Mouse (Mus musculus) lung, embryonic 14.5 days (tissue): Measurements from ENCODE around the gene D430041D05Rik. TPM values are rescaled to one million over a fixed set of nuclear protein-coding genes. Genes with fewer than 3 reads are reported as not detected.
A peak's percentile ranks its signal among the peaks of the same experiment; 100 is the strongest.
"Not testable (repeated sequence)": the region's sequence is repeated elsewhere in the genome, so short reads cannot be mapped to it uniquely, and the experiment has no call there.

Experiments used
- ATAC-seq: fragments of 200-750 bp; cut with Nextera tagmentation; 2 replicates; pipeline ENCODE4 v1.8.0; 2017; ENCODE audit warnings: mild to moderate bottlenecking, moderate TSS enrichment, moderate library complexity; ENCODE audit not compliant: insufficient read depth
- DNase-seq: peaks from one replicate; pipeline ENCODE4 v3.0.0-alpha.2; 2015
- H3K27ac ChIP-seq: fragments of 300-500 bp; sonication (generic); 2 replicates; pipeline ENCODE4 v1.5.1; 2014; ENCODE audit warnings: low read depth, mild to moderate bottlenecking, moderate library complexity
- H3K27me3 ChIP-seq: fragments of 300-500 bp; sonication (generic); 2 replicates; pipeline ENCODE4 v1.6.1; 2014; ENCODE audit warnings: low read length, control low read depth; ENCODE audit not compliant: insufficient read depth
- H3K36me3 ChIP-seq: fragments of 300-500 bp; sonication (generic); 2 replicates; pipeline ENCODE4 v1.6.1; 2014; ENCODE audit warnings: control low read depth; ENCODE audit not compliant: insufficient read depth
- H3K4me1 ChIP-seq: fragments of 300-500 bp; sonication (generic); 2 replicates; pipeline ENCODE4 v1.6.1; 2014; ENCODE audit warnings: antibody characterized with exemption, control low read depth; ENCODE audit not compliant: insufficient read depth
- H3K4me2 ChIP-seq: fragments of 300-500 bp; sonication (generic); 2 replicates; pipeline ENCODE4 v1.6.1; 2014; ENCODE audit warnings: mild to moderate bottlenecking
- H3K4me3 ChIP-seq: fragments of 300-500 bp; sonication (generic); 2 replicates; pipeline ENCODE4 v1.5.1; 2014; ENCODE audit warnings: low read depth, low read length
- H3K9ac ChIP-seq: fragments of 300-500 bp; sonication (generic); 2 replicates; pipeline ENCODE4 v1.6.1; 2014
- H3K9me3 ChIP-seq: fragments of 300-500 bp; sonication (generic); 2 replicates; pipeline ENCODE4 v1.6.1; 2016; ENCODE audit warnings: low read depth, low read length, control low read depth
- CTCF ChIP-seq: IDR thresholded peaks from 2 replicates; pipeline ENCODE4 v1.5.1; 2016; ENCODE audit warnings: antibody characterized with exemption, low read depth
- WGBS: fragments of 180-500 bp; shearing (Covaris S2); extraction: QIAGEN DNeasy Blood & Tissue Kit; methylation state at CpG from one replicate; pipeline ENCODE4 v1.1.7; 2014; 5-methylcytosine and 5-hydroxymethylcytosine counted together
- polyA plus RNA-seq: library from polyadenylated mRNA; unstranded; fragments of >200 nt; fragmentation: Nextera tagmentation; extraction: Ambion mirVana; gene quantifications from 2 replicates; pipeline ENCODE4 v1.2.1, GENCODE M21; 2014

Gene D430041D05Rik
- polyA plus RNA-seq, 1 experiment from 2014 or later = 1.3 TPM

DNA sequence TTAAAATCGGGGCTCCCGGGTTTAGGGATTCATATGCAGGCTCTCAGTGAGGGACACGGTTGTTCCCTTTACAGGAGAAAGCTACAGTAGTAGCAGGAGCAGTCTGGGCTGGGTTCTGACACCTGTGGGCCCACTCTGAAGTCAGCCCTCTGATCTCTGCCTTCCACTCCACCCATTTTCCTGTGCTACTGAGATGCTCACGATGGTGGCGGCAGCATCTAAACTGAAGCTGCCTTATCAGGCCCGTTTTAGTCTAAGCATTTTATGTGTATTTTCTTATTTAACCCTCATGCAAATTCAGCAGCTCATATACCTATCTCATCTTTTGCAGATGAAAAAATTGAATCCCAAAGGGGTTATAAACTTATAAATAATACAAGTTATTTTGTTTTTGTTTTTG is 306.0 kb downstream of the D430041D05Rik start:
- Histone ChIP-seq H3K9ac (no peak overlapping the region), H3K9me3 (no peaks in the 10 kb centered on the region), H3K36me3 (no peaks in the 10 kb centered on the region), H3K4me2 (no peak overlapping the region), H3K27me3 (no peaks in the 10 kb centered on the region), H3K27ac (no peak overlapping the region), H3K4me1 (no peaks in the 10 kb centered on the region), H3K4me3 (no peak overlapping the region)
- DNase-seq = no peak
- 79% methylated on average over 6 of the region's 6 CpGs for whole genome bisulfite sequencing
- ATAC-seq = no peak
- no peak for TF ChIP-seq CTCF

GRCm38 (mm10) chr2:104099946-104100345 is 310.9 kb downstream of the D430041D05Rik start:
- no peak overlapping the region for H3K4me3 ChIP-seq
- no peaks in the 10 kb centered on the region for H3K27me3 ChIP-seq
- H3K4me2 ChIP-seq = no peak overlapping the region
- no peaks in the 10 kb centered on the region for H3K36me3 ChIP-seq
- H3K27ac ChIP-seq = no peak overlapping the region
- H3K4me1 ChIP-seq = 0 out of 2 replicates have a peak, but pooled peaks cover 6% of the 10 kb centered on the region
- ATAC-seq = no peak
- no peaks in the 10 kb centered on the region for H3K9me3 ChIP-seq
- DNase-seq = no peak
- TF ChIP-seq CTCF = no peak
- 42% methylated on average over 1 of the region's 1 CpGs for WGBS
- H3K9ac ChIP-seq = no peak overlapping the region

DNA sequence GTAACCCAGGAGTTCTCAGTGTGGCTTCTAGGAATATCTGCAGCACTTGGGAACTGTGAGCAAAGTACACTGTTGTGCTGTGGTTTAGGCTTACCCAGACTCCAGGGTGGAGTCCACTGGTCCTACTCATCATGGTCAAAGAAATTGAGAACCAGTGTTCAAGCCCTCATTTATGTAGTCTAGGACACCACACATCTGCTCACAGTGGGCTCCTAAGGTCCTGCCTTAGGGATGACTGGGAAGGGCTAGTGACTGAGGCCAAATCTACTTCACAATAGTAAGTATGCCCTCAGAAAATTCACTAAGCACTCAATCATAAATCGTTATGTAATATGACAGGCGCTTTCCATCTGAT is 311.6 kb downstream of the D430041D05Rik start:
- TF ChIP-seq CTCF = no peak
- no peak for DNase-seq
- Histone ChIP-seq H3K4me2 (no peak overlapping the region), H3K27me3 (no peaks in the 10 kb centered on the region), H3K36me3 (no peaks in the 10 kb centered on the region), H3K9ac (no peak overlapping the region), H3K4me1 (0 out of 2 replicates have a peak, but pooled peaks cover 6% of the 10 kb centered on the region), H3K27ac (no peak overlapping the region), H3K4me3 (no peak overlapping the region), H3K9me3 (no peaks in the 10 kb centered on the region)
- ATAC-seq = no peak
- WGBS = 90% methylated on average over 2 of the region's 2 CpGs

DNA sequence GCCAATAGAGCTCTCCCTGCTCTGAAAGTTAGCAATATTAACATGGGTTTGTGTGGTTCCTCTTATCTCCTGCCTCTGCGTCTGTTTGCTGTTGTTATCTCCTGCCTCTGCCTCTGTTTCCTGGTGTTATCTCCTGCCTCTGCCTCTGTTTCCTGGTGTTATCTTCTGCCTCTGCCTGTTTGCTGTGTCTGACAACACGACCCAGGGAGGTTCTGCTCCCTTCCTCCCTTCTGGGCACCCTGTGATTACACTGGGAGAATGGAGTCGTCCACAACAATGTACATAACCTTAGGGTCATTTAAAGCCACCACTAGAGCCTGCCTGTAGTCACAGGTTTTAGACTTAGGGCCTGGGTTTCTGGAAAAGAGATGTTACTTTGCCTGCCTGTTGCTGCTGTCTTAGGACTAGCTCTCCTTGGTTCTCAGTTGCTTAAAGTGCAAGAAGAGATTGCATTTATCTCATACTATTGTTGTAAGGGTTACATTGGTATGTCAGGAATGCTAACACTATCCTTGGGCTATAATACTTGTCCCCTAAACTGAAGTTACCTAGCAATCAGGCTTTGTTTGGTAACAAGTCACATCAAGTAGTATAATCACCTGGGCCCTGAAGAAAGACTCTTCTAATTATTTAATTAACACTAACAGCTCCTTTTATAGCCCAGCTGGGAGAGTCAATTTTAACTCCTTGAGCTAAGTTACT is 312.1 kb downstream of the D430041D05Rik start:
- Histone ChIP-seq H3K27me3 (no peaks in the 10 kb centered on the region), H3K4me2 (peak overlapping the region; percentile 5; the same call in 1 of the 2 replicates), H3K9me3 (no peaks in the 10 kb centered on the region), H3K36me3 (no peaks in the 10 kb centered on the region), H3K27ac (peak overlapping the region; percentile 36; the same call in 1 of the 2 replicates), H3K9ac (no peak overlapping the region), H3K4me1 (0 out of 2 replicates have a peak, but pooled peaks cover 6% of the 10 kb centered on the region), H3K4me3 (no peak overlapping the region)
- WGBS = 10% methylated on average over 3 of the region's 3 CpGs
- no peak for TF ChIP-seq CTCF
- DNase-seq = no peak
- ATAC-seq = no peak; the same call in 1 of the 2 replicates

GRCm38 (mm10) chr2:104097396-104097795 is 313.4 kb downstream of the D430041D05Rik start:
- not testable (repeated sequence) for H3K9me3 ChIP-seq, ATAC-seq, DNase-seq, H3K27me3 ChIP-seq, H3K36me3 ChIP-seq, H3K4me3 ChIP-seq, H3K9ac ChIP-seq, H3K27ac ChIP-seq, H3K4me1 ChIP-seq
- 0 out of 2 replicates have a peak overlapping the region, but pooled peaks have one; percentile 10 for H3K4me2 ChIP-seq
- WGBS = 91% methylated on average over 4 of the region's 4 CpGs

DNA sequence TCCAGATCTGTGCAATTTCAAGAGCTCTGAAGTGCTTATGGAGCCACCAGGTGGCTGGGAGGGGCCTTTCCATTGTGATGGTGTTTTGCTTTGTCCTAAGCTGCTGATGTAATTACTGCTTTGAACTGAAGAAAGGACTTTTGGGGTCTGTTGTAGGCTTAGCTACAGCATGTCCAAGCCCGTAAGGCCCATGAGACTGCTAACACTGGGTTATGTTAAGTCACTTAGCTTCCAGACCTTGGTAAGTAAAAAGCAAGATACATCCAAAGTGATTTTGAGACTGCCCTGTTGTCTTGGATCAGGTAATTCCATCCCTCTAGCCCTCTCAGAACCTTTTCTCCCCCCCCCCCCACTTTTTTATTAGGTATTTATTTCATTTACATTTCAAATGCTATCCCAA is 314.0 kb downstream of the D430041D05Rik start:
- H3K4me2 ChIP-seq = peak overlapping the region; percentile 80
- not testable (repeated sequence) for H3K36me3 ChIP-seq, H3K27ac ChIP-seq, DNase-seq, ATAC-seq, H3K4me1 ChIP-seq, H3K9me3 ChIP-seq, H3K27me3 ChIP-seq, H3K9ac ChIP-seq
- peak overlapping the region; percentile 50; the same call in 1 of the 2 replicates for H3K4me3 ChIP-seq
- 86% methylated on average over 1 of the region's 1 CpGs for WGBS

DNA sequence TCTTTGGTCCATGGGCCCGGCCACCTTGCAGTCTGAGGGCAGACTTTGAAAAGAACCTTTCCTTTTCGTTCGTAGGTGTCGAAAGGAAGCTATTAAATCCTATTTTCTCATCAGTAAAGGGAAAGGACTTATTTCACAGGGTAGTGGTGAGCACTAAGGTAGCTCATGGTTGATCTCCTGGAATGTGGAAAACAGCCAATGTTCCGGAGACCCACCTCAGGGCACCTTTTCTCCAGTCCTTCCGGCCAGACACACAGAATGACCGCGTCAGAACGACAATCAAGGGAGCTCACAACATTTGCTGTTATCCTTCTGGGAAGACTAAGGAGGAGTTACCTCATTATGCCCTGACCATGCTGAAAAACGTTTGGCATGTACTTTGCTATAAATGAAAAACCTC is 314.6 kb downstream of the D430041D05Rik start:
- H3K27ac ChIP-seq = peak overlapping the region; percentile 84
- peak overlapping the region; percentile 58 for H3K9ac ChIP-seq
- no peaks in the 10 kb centered on the region for H3K27me3 ChIP-seq
- peak overlapping the region; percentile 80 for H3K4me2 ChIP-seq
- H3K4me3 ChIP-seq = peak overlapping the region; percentile 50
- H3K4me1 ChIP-seq = 0 out of 2 replicates have a peak, but pooled peaks cover 6% of the 10 kb centered on the region
- H3K9me3 ChIP-seq = no peaks in the 10 kb centered on the region
- 40% methylated on average over 10 of the region's 10 CpGs for WGBS
- TF ChIP-seq CTCF = no peak
- ATAC-seq (peak; percentile 6; the same call in 1 of the 2 replicates), DNase-seq (no peak)
- no peaks in the 10 kb centered on the region for H3K36me3 ChIP-seq
